Mouse (Mus musculus) brain, embryonic 14.5 days (tissue): Measurements from ENCODE around the gene Fam214b.

Source experiments
- CTCF ChIP-seq: fragments of 200-500 bp; IDR thresholded peaks from 2 replicates; pipeline ENCODE4 v1.5.1; 2012; ENCODE audit warnings: inconsistent platforms, mild to moderate bottlenecking, moderate library complexity, borderline replicate concordance; ENCODE audit not compliant: insufficient read depth, insufficient read length; ENCODE audit errors: extremely low read depth
- POLR2A ChIP-seq: fragments of 200-500 bp; IDR thresholded peaks from 2 replicates; pipeline ENCODE4 v1.6.1; 2012; ENCODE audit warnings: mild to moderate bottlenecking, inconsistent platforms, borderline replicate concordance; ENCODE audit not compliant: poor library complexity, insufficient read depth, insufficient read length, severe bottlenecking; ENCODE audit errors: extremely low read depth

GRCm38 (mm10) chr4:43046607-43047006 is 587 bp upstream of the Fam214b start:
- TF ChIP-seq CTCF, result no peak
- no peak for TF ChIP-seq POLR2A
